Mouse (Mus musculus) erythroblast, embryonic 14.5 days (primary cell): Measurements from ENCODE around the gene Epb41l2. TPM values are rescaled to one million over a fixed set of nuclear protein-coding genes. Genes with fewer than 3 reads are reported as not detected.

ENCODE experiments used
- H3K27me3 ChIP-seq: 2 replicates; pipeline ENCODE4 v1.6.1; 2012; ENCODE audit warnings: inconsistent platforms; ENCODE audit not compliant: control insufficient read depth
- H3K36me3 ChIP-seq: 2 replicates; pipeline ENCODE4 v1.6.1; 2012; ENCODE audit warnings: mild to moderate bottlenecking, inconsistent platforms; ENCODE audit not compliant: control insufficient read depth
- H3K4me1 ChIP-seq: 2 replicates; pipeline ENCODE4 v1.6.1; 2012; ENCODE audit warnings: inconsistent platforms; ENCODE audit not compliant: control insufficient read depth
- H3K4me3 ChIP-seq: replicated peaks from 2 replicates; pipeline ENCODE3; 2012; ENCODE audit warnings: moderate library complexity, mild to moderate bottlenecking, inconsistent platforms
- H3K9me3 ChIP-seq: 2 replicates; pipeline ENCODE4 v1.6.1; 2012; ENCODE audit warnings: low read length, inconsistent platforms, mixed read lengths; ENCODE audit not compliant: control insufficient read depth
- GATA1 ChIP-seq: IDR thresholded peaks from 2 replicates; pipeline ENCODE4 v1.6.1; 2012; ENCODE audit warnings: low read length, inconsistent platforms, mixed read lengths
- TAL1 ChIP-seq: IDR thresholded peaks from 3 replicates; pipeline ENCODE4 v1.6.1; 2012; ENCODE audit warnings: low read length, inconsistent platforms, mixed read lengths
- polyA plus RNA-seq: library from polyadenylated mRNA; stranded (reverse); fragments of >175 nt; gene quantifications from 2 replicates; pipeline ENCODE4 v1.2.3, GENCODE M21; 2012

Epb41l2 gene
- polyA plus RNA-seq, 1 experiment, result 0.48 TPM

DNA sequence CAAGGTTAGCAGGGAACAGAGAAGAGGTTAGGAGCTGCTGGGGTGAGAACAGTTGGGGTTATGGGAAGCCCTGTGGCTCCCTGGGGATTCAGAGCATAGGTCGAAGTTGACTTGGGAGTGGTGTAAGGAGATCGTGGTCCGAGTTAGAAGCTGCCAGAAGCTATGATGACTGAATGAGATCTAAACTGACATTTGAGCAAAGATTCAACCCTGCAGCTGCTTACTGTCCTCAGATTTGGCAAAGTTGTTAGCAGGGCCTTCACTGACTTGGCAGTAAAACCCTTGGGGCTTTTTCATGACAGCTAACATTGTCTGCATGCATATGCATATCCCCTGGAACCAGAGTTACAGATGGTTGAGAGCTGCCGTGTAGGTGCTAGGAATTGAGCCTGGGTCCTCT lies 166.6 kb downstream of the Epb41l2 start:
- Histone ChIP-seq H3K27me3 (no peaks in the 10 kb centered on the region), H3K4me3 (no peak overlapping the region), H3K4me1 (no peaks in the 10 kb centered on the region), H3K9me3 (no peaks in the 10 kb centered on the region), H3K36me3 (peaks cover 2% of the 10 kb centered on the region; the same call in 1 of the 2 replicates)
- no peak for TF ChIP-seq TAL1
- no peak for TF ChIP-seq GATA1

DNA sequence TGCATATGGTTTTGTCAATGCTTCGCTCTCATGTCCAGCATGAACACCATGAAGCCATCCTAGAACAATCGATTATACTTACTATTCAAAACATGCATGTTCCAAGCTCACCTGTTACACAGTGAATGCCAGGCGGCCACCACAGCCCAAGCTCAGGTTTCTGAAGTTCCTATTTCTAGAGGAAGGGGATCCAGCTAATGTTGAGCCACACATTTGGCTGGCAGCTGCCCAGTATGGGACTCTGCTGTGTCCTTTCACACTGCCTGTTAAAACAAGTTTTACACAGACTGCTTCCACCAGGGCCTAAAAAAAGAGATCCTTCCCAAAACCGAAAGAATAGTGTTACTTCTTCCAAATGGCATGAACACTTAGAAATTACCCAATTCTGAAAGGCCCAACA lies 167.0 kb downstream of the Epb41l2 start:
- no peak overlapping the region for H3K4me3 ChIP-seq
- peaks cover 2% of the 10 kb centered on the region; the same call in 1 of the 2 replicates for H3K36me3 ChIP-seq
- TF ChIP-seq GATA1, result no peak
- TF ChIP-seq TAL1, result no peak
- H3K27me3 ChIP-seq, result no peaks in the 10 kb centered on the region
- no peaks in the 10 kb centered on the region for H3K9me3 ChIP-seq
- H3K4me1 ChIP-seq, result no peaks in the 10 kb centered on the region

DNA sequence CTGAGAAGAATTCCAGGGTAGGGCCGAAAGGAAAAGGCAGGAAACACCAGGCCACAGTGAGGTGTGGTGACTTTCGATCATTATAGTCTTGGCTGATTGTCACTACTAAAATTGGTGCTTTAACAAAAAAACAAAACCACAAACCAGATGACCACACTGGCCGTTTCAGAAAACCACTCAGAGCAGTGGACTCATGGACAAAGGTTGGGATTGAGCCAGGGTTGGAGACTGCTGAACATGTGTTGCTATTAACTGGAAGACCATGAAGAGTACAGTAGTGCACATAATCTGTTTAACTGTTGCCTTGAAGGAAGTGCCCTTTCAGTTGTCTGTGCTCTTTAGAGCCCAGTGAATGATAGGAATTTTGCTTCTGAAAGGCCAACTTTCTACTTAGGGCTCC lies 167.5 kb downstream of the Epb41l2 start:
- Histone ChIP-seq H3K4me3 (no peak overlapping the region), H3K4me1 (no peaks in the 10 kb centered on the region), H3K36me3 (peaks cover 2% of the 10 kb centered on the region; the same call in 1 of the 2 replicates), H3K9me3 (no peaks in the 10 kb centered on the region), H3K27me3 (no peaks in the 10 kb centered on the region)
- TF ChIP-seq TAL1 (no peak), GATA1 (no peak)

DNA sequence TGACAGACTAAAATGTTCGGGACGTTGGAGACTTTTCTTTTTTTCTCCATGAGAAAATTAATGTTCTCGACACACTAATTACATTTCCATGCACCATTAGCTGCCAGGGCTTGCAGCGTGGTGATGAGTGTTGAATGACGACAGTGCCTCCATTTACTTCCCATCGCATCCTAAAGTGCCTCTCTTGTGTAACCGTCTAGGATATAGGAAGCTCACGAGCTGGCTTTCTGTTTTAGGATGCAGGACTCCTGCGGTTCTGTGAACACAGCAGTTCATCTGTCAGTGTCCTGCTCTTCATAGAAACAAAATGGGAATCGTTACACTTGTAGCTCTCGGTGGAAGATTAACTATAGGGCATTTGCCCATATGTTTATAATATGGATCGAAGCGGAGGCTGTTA lies 171.7 kb downstream of the Epb41l2 start:
- no peaks in the 10 kb centered on the region for H3K27me3 ChIP-seq
- no peaks in the 10 kb centered on the region for H3K4me1 ChIP-seq
- no peaks in the 10 kb centered on the region for H3K9me3 ChIP-seq
- H3K4me3 ChIP-seq, result no peak overlapping the region
- TF ChIP-seq GATA1 (no peak), TAL1 (no peak)
- no peaks in the 10 kb centered on the region; the same call in 1 of the 2 replicates for H3K36me3 ChIP-seq

DNA sequence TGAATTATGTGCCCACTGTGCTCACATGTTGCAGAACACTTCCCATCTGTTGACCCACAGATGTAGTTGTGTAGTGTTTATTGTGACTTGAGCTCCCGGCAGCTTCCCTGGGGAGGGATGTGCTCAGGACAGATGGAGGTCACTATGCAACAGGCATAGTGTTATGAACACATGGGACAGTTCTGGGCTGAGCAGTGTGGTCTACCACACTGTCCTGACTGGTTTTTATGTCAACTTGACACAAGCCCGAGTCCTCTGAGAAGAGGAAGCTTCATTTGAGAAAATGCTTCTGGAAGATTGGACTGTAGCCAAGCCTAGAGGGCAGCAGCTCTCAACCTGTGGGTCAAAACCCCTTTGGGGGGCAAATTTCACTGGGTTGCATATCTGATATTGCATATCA lies 173.5 kb downstream of the Epb41l2 start:
- H3K4me1 ChIP-seq, result no peaks in the 10 kb centered on the region
- no peaks in the 10 kb centered on the region for H3K27me3 ChIP-seq
- TF ChIP-seq TAL1, result no peak
- no peak for TF ChIP-seq GATA1
- H3K9me3 ChIP-seq, result no peaks in the 10 kb centered on the region
- H3K36me3 ChIP-seq, result no peaks in the 10 kb centered on the region; the same call in 1 of the 2 replicates
- no peak overlapping the region for H3K4me3 ChIP-seq

DNA sequence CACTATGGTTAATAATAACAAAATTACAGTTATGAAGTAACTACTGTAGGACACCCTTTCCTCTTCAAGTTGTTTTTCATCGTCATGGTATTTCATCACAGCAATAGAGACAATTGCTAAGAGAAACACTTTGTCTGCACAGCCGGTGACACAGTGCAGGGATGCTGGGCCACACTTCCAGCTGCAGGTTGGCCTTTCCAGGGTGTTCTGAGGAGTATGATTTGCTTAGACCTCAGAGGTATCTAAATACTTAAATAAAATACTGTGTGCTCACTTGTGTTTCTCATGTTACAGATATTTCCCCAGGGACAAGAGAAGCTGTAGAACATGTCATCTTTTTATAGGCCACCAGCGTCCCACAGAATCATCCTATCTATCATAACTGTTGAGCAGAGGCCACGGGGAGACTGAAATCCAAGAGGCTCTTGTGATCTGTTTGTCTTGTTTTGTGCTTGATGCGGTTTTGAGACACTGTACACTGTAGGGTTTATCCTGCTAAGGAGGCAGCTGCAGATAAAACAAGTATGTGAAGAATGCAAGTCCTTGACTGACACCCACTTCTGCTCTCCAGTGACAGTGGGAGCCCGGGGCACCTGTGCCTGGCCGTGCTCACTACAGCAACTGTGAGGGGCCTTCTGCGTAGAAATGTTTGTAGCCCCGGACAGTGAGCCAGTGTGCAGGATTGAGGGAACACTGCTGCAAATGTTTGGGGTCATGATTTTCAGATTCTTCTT lies 174.1 kb downstream of the Epb41l2 start:
- Histone ChIP-seq H3K4me1 (no peaks in the 10 kb centered on the region), H3K36me3 (no peaks in the 10 kb centered on the region; the same call in 1 of the 2 replicates), H3K4me3 (no peak overlapping the region), H3K9me3 (no peaks in the 10 kb centered on the region), H3K27me3 (no peaks in the 10 kb centered on the region)
- TF ChIP-seq TAL1 (no peak), GATA1 (no peak)

DNA sequence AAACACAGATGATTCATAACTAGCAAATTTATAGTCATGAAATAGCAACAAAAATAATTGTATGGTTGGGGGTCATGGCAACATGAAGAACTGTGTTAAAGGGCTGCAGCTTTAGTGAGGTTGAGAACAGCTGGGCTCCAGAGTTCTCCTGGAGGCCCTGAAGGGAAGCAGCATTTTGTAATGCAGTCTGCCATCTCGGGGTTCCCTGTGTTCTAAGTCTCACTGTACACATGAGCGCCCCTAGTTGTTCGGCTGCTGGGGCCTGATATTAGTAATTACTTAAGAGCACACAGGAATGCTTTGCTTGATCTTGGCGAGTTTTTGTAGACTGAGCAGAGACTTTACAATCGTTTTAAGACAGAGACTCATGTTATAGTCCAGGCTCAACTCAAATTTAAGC lies 174.9 kb downstream of the Epb41l2 start:
- Histone ChIP-seq H3K27me3 (no peaks in the 10 kb centered on the region), H3K4me1 (no peaks in the 10 kb centered on the region), H3K9me3 (no peaks in the 10 kb centered on the region), H3K36me3 (no peaks in the 10 kb centered on the region; the same call in 1 of the 2 replicates), H3K4me3 (no peak overlapping the region)
- no peak for TF ChIP-seq TAL1
- no peak for TF ChIP-seq GATA1

DNA sequence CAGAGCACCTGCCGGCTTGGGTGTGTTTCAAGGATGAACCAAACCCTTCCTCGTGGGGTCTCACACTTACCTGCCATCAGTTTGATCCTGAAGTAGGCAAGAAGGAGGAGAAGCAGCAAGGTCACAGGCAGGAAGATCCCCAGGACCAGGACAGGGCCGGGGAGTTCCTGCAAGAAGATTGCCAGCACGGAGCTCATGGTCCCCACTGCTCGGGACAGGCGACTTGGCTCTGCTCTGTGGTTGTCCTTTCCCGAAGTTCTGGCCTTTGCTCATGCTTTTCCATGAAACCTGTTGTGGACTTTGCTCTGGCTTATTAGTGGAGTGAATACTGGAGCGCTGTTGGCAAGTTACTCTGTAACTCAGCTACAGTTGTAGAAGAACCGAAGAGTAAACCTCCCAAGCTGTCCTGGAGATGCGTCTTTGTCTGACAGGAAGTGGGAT lies 176.3 kb downstream of the Epb41l2 start, which contains the start of gene Smlr1:
Gene Smlr1 (minus strand): TSS at position 377 of the 441 bp plus-strand sequence.
- TF ChIP-seq TAL1 (no peak), GATA1 (no peak)
- peak within 1 kb of the TSS; percentile 26 for H3K4me3 ChIP-seq

DNA sequence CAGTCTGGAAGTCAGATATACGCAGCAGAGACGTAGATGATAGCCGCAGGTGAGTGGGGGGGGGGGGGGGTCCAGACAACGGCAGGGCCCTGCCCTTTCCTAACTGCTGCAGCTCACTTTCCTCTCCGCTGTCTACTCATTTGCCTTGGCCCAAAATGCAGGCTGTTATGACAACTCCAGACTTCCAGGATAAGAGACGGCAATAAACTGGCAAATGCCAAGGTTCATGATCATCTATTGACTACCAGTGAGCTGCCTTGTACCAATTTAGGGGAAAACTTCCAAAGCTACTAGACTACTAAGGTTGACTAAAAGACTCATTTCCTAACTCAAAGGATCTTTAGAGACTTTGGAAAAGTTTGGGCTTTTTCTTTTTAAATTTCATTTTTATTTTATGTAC lies 177.0 kb downstream of the Epb41l2 start:
- TF ChIP-seq GATA1 (no peak), TAL1 (no peak)
- Histone ChIP-seq H3K27me3 (no peaks in the 10 kb centered on the region), H3K4me3 (no peak overlapping the region), H3K4me1 (no peaks in the 10 kb centered on the region), H3K9me3 (no peaks in the 10 kb centered on the region), H3K36me3 (no peaks in the 10 kb centered on the region; the same call in 1 of the 2 replicates)

More for the DNA sequence above, 176.3 kb downstream of the Epb41l2 start, which contains the start of gene Smlr1:
- Histone ChIP-seq H3K27me3 (no peaks in the 10 kb centered on the region), H3K36me3 (no peaks in the 10 kb centered on the region; the same call in 1 of the 2 replicates), H3K4me1 (no peaks in the 10 kb centered on the region), H3K9me3 (no peaks in the 10 kb centered on the region)

DNA sequence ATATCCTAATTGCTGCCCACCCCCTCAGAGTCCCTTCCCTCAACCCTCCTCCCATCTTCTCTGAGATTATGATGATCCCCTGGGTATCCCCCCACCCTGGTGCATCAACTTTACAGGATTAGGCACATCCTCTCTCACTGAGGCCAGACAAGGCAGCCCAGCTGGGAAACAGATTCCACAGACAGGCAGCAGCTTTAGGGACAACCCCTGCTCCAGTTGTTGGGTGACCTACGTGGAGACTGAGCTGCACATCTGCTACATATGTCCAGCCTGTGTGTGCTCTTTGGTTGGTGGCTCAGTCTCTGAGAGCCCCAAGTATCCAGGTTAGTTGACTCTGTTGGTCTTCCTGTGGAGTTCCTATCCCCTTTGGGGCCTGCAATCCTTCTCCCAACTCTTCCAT lies 179.1 kb downstream of the Epb41l2 start:
- no peaks in the 10 kb centered on the region for H3K4me1 ChIP-seq
- TF ChIP-seq GATA1, result no peak
- TF ChIP-seq TAL1, result no peak
- no peaks in the 10 kb centered on the region for H3K27me3 ChIP-seq
- H3K4me3 ChIP-seq, result no peak overlapping the region
- no peaks in the 10 kb centered on the region for H3K36me3 ChIP-seq
- H3K9me3 ChIP-seq, result no peaks in the 10 kb centered on the region
